Mouse (Mus musculus) embryonic facial prominence, embryonic 15.5 days (tissue): ENCODE data around the gene Cox10. TPM values are rescaled to one million over a fixed set of nuclear protein-coding genes. Genes with fewer than 3 reads are reported as not detected.
A peak's percentile ranks its signal among the peaks of the same experiment; 100 is the strongest.

Experiments used
- ATAC-seq: fragments of 200-750 bp; cut with Nextera tagmentation; 2 replicates; pipeline ENCODE4 v1.8.0; 2017; ENCODE audit warnings: low read depth, moderate TSS enrichment; ENCODE audit not compliant: insufficient number of reproducible peaks, low FRiP score, low TSS enrichment
- H3K27ac ChIP-seq: fragments of 300-500 bp; sonication (generic); replicated peaks from 2 replicates; pipeline ENCODE4 v1.5.1; 2015; ENCODE audit warnings: mild to moderate bottlenecking, inconsistent platforms
- H3K27me3 ChIP-seq: fragments of 300-500 bp; sonication (generic); 2 replicates; pipeline ENCODE4 v1.6.1; 2015; ENCODE audit warnings: inconsistent platforms
- H3K36me3 ChIP-seq: fragments of 300-500 bp; sonication (generic); 2 replicates; pipeline ENCODE4 v1.6.1; 2015; ENCODE audit warnings: mild to moderate bottlenecking, inconsistent platforms
- H3K4me1 ChIP-seq: fragments of 300-500 bp; sonication (generic); 2 replicates; pipeline ENCODE4 v1.6.1; 2015; ENCODE audit warnings: inconsistent platforms
- H3K4me2 ChIP-seq: fragments of 300-500 bp; sonication (generic); replicated peaks from 2 replicates; pipeline ENCODE4 v1.6.1; 2015; ENCODE audit warnings: mild to moderate bottlenecking, inconsistent platforms
- H3K4me3 ChIP-seq: fragments of 300-500 bp; sonication (generic); replicated peaks from 2 replicates; pipeline ENCODE4 v1.5.1; 2015; ENCODE audit warnings: mild to moderate bottlenecking, inconsistent platforms
- H3K9ac ChIP-seq: fragments of 300-500 bp; sonication (generic); 2 replicates; pipeline ENCODE4 v1.6.1; 2015; ENCODE audit warnings: inconsistent platforms
- H3K9me3 ChIP-seq: fragments of 300-500 bp; sonication (generic); replicated peaks from 2 replicates; pipeline ENCODE4 v1.6.1; 2016; ENCODE audit warnings: inconsistent platforms
- WGBS: fragments of 180-500 bp; shearing (Covaris S2); methylation state at CpG from one replicate; pipeline ENCODE4 v1.1.7; 2015; 5-methylcytosine and 5-hydroxymethylcytosine counted together
- polyA plus RNA-seq: library from polyadenylated mRNA; unstranded; fragments of >200 nt; fragmentation: Nextera tagmentation; extraction: Ambion mirVana; gene quantifications from 2 replicates; pipeline ENCODE4 v1.2.1, GENCODE M21; 2015

Gene Cox10
- polyA plus RNA-seq, 1 experiment from 2014 or later, result 21.6 TPM

- Histone ChIP-seq H3K4me1 (peaks cover 30% of the 10 kb centered on the region), H3K9ac (no peak overlapping the region), H3K4me3 (peak overlapping the region; percentile 30), H3K27me3 (peaks cover 9% of the 10 kb centered on the region), H3K4me2 (peak overlapping the region; percentile 45), H3K9me3 (no peaks in the 10 kb centered on the region), H3K36me3 (no peaks in the 10 kb centered on the region), H3K27ac (no peak overlapping the region)
- 4% methylated on average over 19 of the region's 19 CpGs for whole genome bisulfite sequencing
- ATAC-seq, result peak; percentile 61
These were observed 127.2 kb downstream of the Cox10 start for GRCm38 (mm10) chr11:63951831-63952631.

- 83% methylated on average over 11 of the region's 11 CpGs for WGBS
- no peak overlapping the region for H3K9ac ChIP-seq
- no peaks in the 10 kb centered on the region for H3K36me3 ChIP-seq
These were observed 130.9 kb downstream of the Cox10 start for GRCm38 (mm10) chr11:63948371-63948770.

GRCm38 (mm10) chr11:63947024-63947423, 132.2 kb downstream of the Cox10 start:
- no peak for ATAC-seq
- Histone ChIP-seq H3K9me3 (no peaks in the 10 kb centered on the region), H3K36me3 (no peaks in the 10 kb centered on the region), H3K9ac (no peak overlapping the region), H3K4me1 (peaks cover 12% of the 10 kb centered on the region), H3K27ac (no peak overlapping the region), H3K27me3 (peaks cover 3% of the 10 kb centered on the region), H3K4me3 (no peak overlapping the region), H3K4me2 (no peak overlapping the region)
- WGBS, result 63% methylated on average over 2 of the region's 2 CpGs

More at GRCm38 (mm10) chr11:63948371-63948770, 130.9 kb downstream of the Cox10 start:
- peaks cover 8% of the 10 kb centered on the region for H3K27me3 ChIP-seq
- no peaks in the 10 kb centered on the region for H3K9me3 ChIP-seq
- H3K4me1 ChIP-seq, result peaks cover 24% of the 10 kb centered on the region
- H3K4me2 ChIP-seq, result no peak overlapping the region
- no peak overlapping the region for H3K27ac ChIP-seq
- no peak overlapping the region for H3K4me3 ChIP-seq
- no peak for ATAC-seq

- 80% methylated on average over 3 of the region's 3 CpGs for WGBS
- no peaks in the 10 kb centered on the region for H3K36me3 ChIP-seq
- H3K27me3 ChIP-seq, result no peaks in the 10 kb centered on the region
- no peak overlapping the region for H3K27ac ChIP-seq
- no peaks in the 10 kb centered on the region for H3K9me3 ChIP-seq
- no peak for ATAC-seq
- H3K4me2 ChIP-seq, result no peak overlapping the region
- H3K4me1 ChIP-seq, result peaks cover 8% of the 10 kb centered on the region
- no peak overlapping the region for H3K4me3 ChIP-seq
- no peak overlapping the region for H3K9ac ChIP-seq
These were observed 135.3 kb downstream of the Cox10 start for GRCm38 (mm10) chr11:63943947-63944346.

- Histone ChIP-seq H3K4me1 (peaks cover 8% of the 10 kb centered on the region), H3K4me2 (no peak overlapping the region), H3K9ac (no peak overlapping the region), H3K4me3 (no peak overlapping the region), H3K36me3 (no peaks in the 10 kb centered on the region), H3K27ac (no peak overlapping the region), H3K9me3 (no peaks in the 10 kb centered on the region), H3K27me3 (no peaks in the 10 kb centered on the region)
- WGBS, result 90% methylated on average over 13 of the region's 13 CpGs
- ATAC-seq, result no peak
These were observed 135.9 kb downstream of the Cox10 start for GRCm38 (mm10) chr11:63943268-63943890.

GRCm38 (mm10) chr11:63942177-63942576, 137.1 kb downstream of the Cox10 start:
- Histone ChIP-seq H3K4me2 (no peak overlapping the region), H3K4me3 (no peak overlapping the region), H3K36me3 (no peaks in the 10 kb centered on the region), H3K9ac (no peak overlapping the region), H3K9me3 (no peaks in the 10 kb centered on the region), H3K27ac (no peak overlapping the region), H3K4me1 (peaks cover 3% of the 10 kb centered on the region), H3K27me3 (no peaks in the 10 kb centered on the region)
- WGBS, result 70% methylated on average over 8 of the region's 8 CpGs
- no peak for ATAC-seq

GRCm38 (mm10) chr11:63936641-63937040, 142.6 kb downstream of the Cox10 start:
- H3K4me2 ChIP-seq, result no peak overlapping the region
- no peaks in the 10 kb centered on the region for H3K4me1 ChIP-seq
- ATAC-seq, result no peak
- H3K27me3 ChIP-seq, result peaks cover 5% of the 10 kb centered on the region; the same call in 1 of the 2 replicates
- WGBS, result 28% methylated on average over 3 of the region's 3 CpGs
- no peaks in the 10 kb centered on the region for H3K9me3 ChIP-seq
- no peak overlapping the region for H3K4me3 ChIP-seq
- no peaks in the 10 kb centered on the region for H3K36me3 ChIP-seq
- H3K9ac ChIP-seq, result no peak overlapping the region
- no peak overlapping the region for H3K27ac ChIP-seq

GRCm38 (mm10) chr11:63926901-63927300, 152.4 kb downstream of the Cox10 start:
- H3K27me3 ChIP-seq, result peaks cover 35% of the 10 kb centered on the region
- H3K4me2 ChIP-seq, result no peak overlapping the region
- no peak for ATAC-seq
- no peak overlapping the region for H3K9ac ChIP-seq
- H3K9me3 ChIP-seq, result no peaks in the 10 kb centered on the region
- peaks cover 34% of the 10 kb centered on the region for H3K4me1 ChIP-seq
- no peak overlapping the region for H3K27ac ChIP-seq
- no peak overlapping the region for H3K4me3 ChIP-seq
- WGBS, result 81% methylated on average over 6 of the region's 6 CpGs
- no peaks in the 10 kb centered on the region for H3K36me3 ChIP-seq

- no peaks in the 10 kb centered on the region for H3K36me3 ChIP-seq
- H3K9ac ChIP-seq, result no peak overlapping the region
- 0 out of 2 replicates have a peak, but pooled peaks have one; percentile 22 for ATAC-seq
- peaks cover 51% of the 10 kb centered on the region for H3K4me1 ChIP-seq
- no peak overlapping the region for H3K27ac ChIP-seq
- peak overlapping the region; percentile 41 for H3K4me3 ChIP-seq
- peak overlapping the region; percentile 67 for H3K4me2 ChIP-seq
- H3K27me3 ChIP-seq, result peaks cover 39% of the 10 kb centered on the region
- WGBS, result under 1% methylated on average over 31 of the region's 31 CpGs
- no peaks in the 10 kb centered on the region for H3K9me3 ChIP-seq
These were observed 154.1 kb downstream of the Cox10 start for GRCm38 (mm10) chr11:63925161-63925582.

- Histone ChIP-seq H3K4me1 (peaks cover 58% of the 10 kb centered on the region), H3K27ac (no peak overlapping the region), H3K9ac (no peak overlapping the region), H3K36me3 (no peaks in the 10 kb centered on the region), H3K4me2 (peak overlapping the region; percentile 94), H3K27me3 (peaks cover 39% of the 10 kb centered on the region), H3K9me3 (no peaks in the 10 kb centered on the region), H3K4me3 (peak overlapping the region; percentile 37; the same call in 1 of the 2 replicates)
- 15% methylated on average over 26 of the region's 26 CpGs for WGBS
- no peak for ATAC-seq
These were observed 154.9 kb downstream of the Cox10 start for GRCm38 (mm10) chr11:63924286-63924930.

- Histone ChIP-seq H3K4me1 (peaks cover 68% of the 10 kb centered on the region), H3K4me3 (peak overlapping the region; percentile 37), H3K36me3 (no peaks in the 10 kb centered on the region), H3K27me3 (peaks cover 39% of the 10 kb centered on the region), H3K9me3 (no peaks in the 10 kb centered on the region), H3K4me2 (peak overlapping the region; percentile 94), H3K27ac (no peak overlapping the region), H3K9ac (no peak overlapping the region)
- no peak for ATAC-seq
- WGBS, result 1% methylated on average over 29 of the region's 29 CpGs
These were observed 155.9 kb downstream of the Cox10 start for GRCm38 (mm10) chr11:63923386-63923785.
